Mouse (Mus musculus) heart, embryonic 11.5 days (tissue): ENCODE data around the gene Il2ra. TPM values are rescaled to one million over a fixed set of nuclear protein-coding genes. Genes with fewer than 3 reads are reported as not detected.

Experiments used
- ATAC-seq: fragments of 200-750 bp; cut with Nextera tagmentation; replicated peaks from 2 replicates; pipeline ENCODE4 v1.8.0; 2017; ENCODE audit warnings: moderate library complexity; ENCODE audit not compliant: insufficient number of reproducible peaks, low FRiP score, low TSS enrichment
- H3K27ac ChIP-seq: fragments of 300-500 bp; sonication (generic); 2 replicates; pipeline ENCODE4 v1.5.1; 2014; ENCODE audit warnings: mild to moderate bottlenecking, low read depth, low read length
- H3K27me3 ChIP-seq: fragments of 300-500 bp; sonication (generic); 2 replicates; pipeline ENCODE4 v1.6.1; 2014; ENCODE audit warnings: mild to moderate bottlenecking, low read length, mixed read lengths; ENCODE audit not compliant: control insufficient read depth, insufficient read depth
- H3K36me3 ChIP-seq: fragments of 300-500 bp; sonication (generic); 2 replicates; pipeline ENCODE4 v1.6.1; 2014; ENCODE audit warnings: mild to moderate bottlenecking, low read length, moderate library complexity, mixed read lengths; ENCODE audit not compliant: control insufficient read depth, insufficient read depth
- H3K4me1 ChIP-seq: fragments of 300-500 bp; sonication (generic); 2 replicates; pipeline ENCODE4 v1.6.1; 2014; ENCODE audit warnings: low read length; ENCODE audit not compliant: control insufficient read depth, insufficient read depth
- H3K4me2 ChIP-seq: fragments of 300-500 bp; sonication (generic); 2 replicates; pipeline ENCODE4 v1.6.1; 2014; ENCODE audit warnings: mild to moderate bottlenecking, moderate library complexity
- H3K4me3 ChIP-seq: fragments of 300-500 bp; sonication (generic); 2 replicates; pipeline ENCODE4 v1.5.1; 2014; ENCODE audit warnings: low read depth, low read length
- H3K9ac ChIP-seq: fragments of 300-500 bp; sonication (generic); 2 replicates; pipeline ENCODE4 v1.6.1; 2014; ENCODE audit warnings: mild to moderate bottlenecking, low read depth, low read length, moderate library complexity
- H3K9me3 ChIP-seq: fragments of 300-500 bp; sonication (generic); replicated peaks from 2 replicates; pipeline ENCODE4 v1.6.1; 2016; ENCODE audit warnings: low read length; ENCODE audit not compliant: control insufficient read depth
- WGBS: fragments of 180-500 bp; shearing (Covaris S2); extraction: QIAGEN DNeasy Blood & Tissue Kit; methylation state at CpG from one replicate; pipeline ENCODE4 v1.1.7; 2014; ENCODE audit not compliant: insufficient replicate concordance; 5-methylcytosine and 5-hydroxymethylcytosine counted together
- polyA plus RNA-seq: library from polyadenylated mRNA; unstranded; fragments of >200 nt; fragmentation: Nextera tagmentation; extraction: Ambion mirVana; gene quantifications from 2 replicates; pipeline ENCODE4 v1.2.1, GENCODE M21; 2014

Gene Il2ra
- polyA plus RNA-seq, 1 experiment from 2014 or later, result not detected

GRCm38 (mm10) chr2:11679626-11680025 lies 37.0 kb downstream of the Il2ra start:
- WGBS, result 64% methylated on average over 7 of the region's 7 CpGs
- Histone ChIP-seq H3K36me3 (no peaks in the 10 kb centered on the region), H3K4me2 (no peak overlapping the region), H3K9me3 (no peaks in the 10 kb centered on the region), H3K4me3 (no peak overlapping the region), H3K9ac (no peak overlapping the region), H3K27me3 (no peaks in the 10 kb centered on the region), H3K27ac (no peak overlapping the region), H3K4me1 (no peaks in the 10 kb centered on the region)
- ATAC-seq, result no peak

GRCm38 (mm10) chr2:11682712-11683111 lies 40.1 kb downstream of the Il2ra start:
- H3K9ac ChIP-seq, result no peak overlapping the region
- H3K4me3 ChIP-seq, result no peak overlapping the region
- H3K9me3 ChIP-seq, result no peaks in the 10 kb centered on the region
- no peak for ATAC-seq
- H3K27ac ChIP-seq, result no peak overlapping the region
- no peaks in the 10 kb centered on the region for H3K4me1 ChIP-seq
- H3K36me3 ChIP-seq, result no peaks in the 10 kb centered on the region
- WGBS, result 51% methylated on average over 4 of the region's 4 CpGs
- H3K27me3 ChIP-seq, result no peaks in the 10 kb centered on the region
- no peak overlapping the region for H3K4me2 ChIP-seq

GRCm38 (mm10) chr2:11686512-11686911 lies 43.9 kb downstream of the Il2ra start:
- Histone ChIP-seq H3K9me3 (no peaks in the 10 kb centered on the region), H3K36me3 (no peaks in the 10 kb centered on the region), H3K4me1 (no peaks in the 10 kb centered on the region), H3K4me3 (no peak overlapping the region), H3K27ac (no peak overlapping the region), H3K4me2 (no peak overlapping the region), H3K9ac (no peak overlapping the region), H3K27me3 (no peaks in the 10 kb centered on the region)
- no peak for ATAC-seq
- WGBS, result 81% methylated on average over 4 of the region's 4 CpGs

GRCm38 (mm10) chr2:11687436-11687835 lies 44.8 kb downstream of the Il2ra start:
- H3K27me3 ChIP-seq, result no peaks in the 10 kb centered on the region
- H3K4me1 ChIP-seq, result no peaks in the 10 kb centered on the region
- no peak for ATAC-seq
- H3K4me2 ChIP-seq, result no peak overlapping the region
- no peak overlapping the region for H3K27ac ChIP-seq
- H3K4me3 ChIP-seq, result no peak overlapping the region
- WGBS, result 18% methylated on average over 3 of the region's 3 CpGs
- no peaks in the 10 kb centered on the region for H3K9me3 ChIP-seq
- H3K36me3 ChIP-seq, result no peaks in the 10 kb centered on the region
- H3K9ac ChIP-seq, result no peak overlapping the region

GRCm38 (mm10) chr2:11690201-11690890 lies 47.7 kb downstream of the Il2ra start:
- Histone ChIP-seq H3K4me3 (no peak overlapping the region), H3K4me1 (no peaks in the 10 kb centered on the region), H3K27ac (no peak overlapping the region), H3K9me3 (no peaks in the 10 kb centered on the region), H3K9ac (no peak overlapping the region), H3K36me3 (no peaks in the 10 kb centered on the region), H3K4me2 (no peak overlapping the region), H3K27me3 (no peaks in the 10 kb centered on the region)
- 57% methylated on average over 8 of the region's 8 CpGs for WGBS
- ATAC-seq, result no peak

GRCm38 (mm10) chr2:11693352-11693751 lies 50.7 kb downstream of the Il2ra start:
- Histone ChIP-seq H3K36me3 (no peaks in the 10 kb centered on the region), H3K9ac (no peak overlapping the region), H3K9me3 (no peaks in the 10 kb centered on the region), H3K27ac (no peak overlapping the region), H3K4me2 (no peak overlapping the region), H3K4me1 (no peaks in the 10 kb centered on the region), H3K4me3 (no peak overlapping the region), H3K27me3 (no peaks in the 10 kb centered on the region)
- WGBS, result 92% methylated on average over 4 of the region's 4 CpGs
- no peak for ATAC-seq

GRCm38 (mm10) chr2:11694104-11694503 lies 51.5 kb downstream of the Il2ra start:
- ATAC-seq, result no peak
- Histone ChIP-seq H3K4me2 (no peak overlapping the region), H3K4me3 (no peak overlapping the region), H3K4me1 (no peaks in the 10 kb centered on the region), H3K27ac (no peak overlapping the region), H3K9ac (no peak overlapping the region), H3K36me3 (no peaks in the 10 kb centered on the region), H3K9me3 (no peaks in the 10 kb centered on the region), H3K27me3 (no peaks in the 10 kb centered on the region)
- WGBS, result 84% methylated on average over 2 of the region's 2 CpGs

GRCm38 (mm10) chr2:11695867-11696266 lies 53.3 kb downstream of the Il2ra start:
- Histone ChIP-seq H3K27ac (no peak overlapping the region), H3K9me3 (no peaks in the 10 kb centered on the region), H3K4me1 (no peaks in the 10 kb centered on the region), H3K36me3 (no peaks in the 10 kb centered on the region), H3K4me3 (no peak overlapping the region), H3K4me2 (no peak overlapping the region), H3K27me3 (no peaks in the 10 kb centered on the region), H3K9ac (no peak overlapping the region)
- no peak for ATAC-seq
- whole genome bisulfite sequencing, result 62% methylated on average over 2 of the region's 2 CpGs

- no peak overlapping the region for H3K27ac ChIP-seq
- no peaks in the 10 kb centered on the region for H3K9me3 ChIP-seq
- H3K4me3 ChIP-seq, result no peak overlapping the region
- no peak overlapping the region for H3K4me2 ChIP-seq
- H3K36me3 ChIP-seq, result no peaks in the 10 kb centered on the region
- H3K9ac ChIP-seq, result no peak overlapping the region
- WGBS, result 61% methylated on average over 5 of the region's 5 CpGs
- no peaks in the 10 kb centered on the region for H3K27me3 ChIP-seq
- H3K4me1 ChIP-seq, result no peaks in the 10 kb centered on the region
- ATAC-seq, result no peak
Measured at GRCm38 (mm10) chr2:11698994-11699393, 56.4 kb downstream of the Il2ra start.
